Mouse (Mus musculus) hematopoietic stem cell, adult 5-6 weeks (primary cell): Measurements from ENCODE around the gene Sspo. TPM values are rescaled to one million over a fixed set of nuclear protein-coding genes. Genes with fewer than 3 reads are reported as not detected.

ENCODE experiments used
- ATAC-seq, 2 experiments: fragments of 125-278 bp in 1 of 2; replicated peaks in 1 of 2; 2 replicates each; pipeline ENCODE4 v1.8.0; 2016 to 2017; ENCODE audit warnings: inconsistent platforms in 2 of 2, mild to moderate bottlenecking in 2 of 2, moderate number of reproducible peaks in 2 of 2, low read depth in 1 of 2, moderate TSS enrichment in 1 of 2; ENCODE audit not compliant: low FRiP score in 2 of 2, poor library complexity in 2 of 2, severe bottlenecking in 2 of 2, insufficient read depth in 1 of 2, low TSS enrichment in 1 of 2
- total RNA-seq: library from RNA; stranded (forward); fragments of 172-1452, 232-1000 nt; gene quantifications from 2 replicates; pipeline ENCODE4 v1.2.3, GENCODE M21; 2017

The Sspo gene
- total RNA-seq, 1 experiment from 2014 or later = not detected

DNA sequence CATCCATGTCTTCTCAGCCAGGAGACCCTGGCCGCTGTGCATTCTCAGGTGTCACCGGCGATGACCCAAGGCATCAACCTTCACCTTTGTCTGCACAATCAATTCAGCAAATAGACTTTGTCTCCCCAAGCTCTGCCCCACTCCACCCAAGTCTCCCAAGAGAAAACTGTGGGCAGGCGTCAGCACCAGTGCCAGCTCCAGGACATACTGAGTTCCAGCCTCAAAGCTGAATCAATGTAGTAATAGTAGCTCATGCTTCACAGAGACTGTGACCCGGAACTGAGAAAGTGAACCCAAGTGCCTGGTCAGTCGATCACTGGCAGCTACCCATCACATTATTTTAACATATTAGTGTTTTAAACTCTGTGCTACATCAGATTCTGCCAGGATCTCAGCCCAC, 100.3 kb downstream of the Sspo start:
- ATAC-seq = no peak

Other genes starting within 250 kb of the Sspo start
- 12.4 and 16.3 TPM in 2 replicates for gene Krba1, start 52.6 kb upstream of the Sspo start, total RNA-seq
- gene Zfp467, start 2.4 kb upstream of the Sspo start, total RNA-seq = 8.6 and 9.8 TPM in 2 replicates
- gene Atp6v0e2, start 89.4 kb downstream of the Sspo start, total RNA-seq = 0.44 TPM in 1 of 2 replicates, not detected in the other
- gene Lrrc61, start 106.6 kb downstream of the Sspo start, total RNA-seq = 4.7 and 5.1 TPM in 2 replicates
- gene Rarres2, start 124.6 kb downstream of the Sspo start, total RNA-seq = not detected in 2 replicates
- not detected in 2 replicates for gene Gm45021, start 141.4 kb downstream of the Sspo start, total RNA-seq
- 30.1 and 32.0 TPM in 2 replicates for gene Repin1, start 145.7 kb downstream of the Sspo start, total RNA-seq
- 10.0 TPM in 1 of 2 replicates, not detected in the other for gene Gm44965, start 145.7 kb downstream of the Sspo start, total RNA-seq
- gene Zfp775, start 153.8 kb downstream of the Sspo start, total RNA-seq = 6.1 and 8.4 TPM in 2 replicates
- gene AI854703, start 178.5 kb downstream of the Sspo start, total RNA-seq = 2.0 and 2.6 TPM in 2 replicates
- 52.3 and 68.2 TPM in 2 replicates for gene Gimap8, start 199.0 kb downstream of the Sspo start, total RNA-seq
- 83.6 and 95.8 TPM in 2 replicates for gene Gimap9, start 227.9 kb downstream of the Sspo start, total RNA-seq
- gene Gimap4, start 236.3 kb downstream of the Sspo start, total RNA-seq = 30.6 and 35.7 TPM in 2 replicates